Mouse (Mus musculus): ENCODE data around the gene Gadd45g. TPM values are rescaled to one million over a fixed set of nuclear protein-coding genes. Genes with fewer than 3 reads are reported as not detected.

Gene Gadd45g
- total RNA-seq, 1 experiment from 2014 or later = 11.3 TPM

Other genes with a start within 250 kb of the Gadd45g start
- 102 and 128 TPM in 2 replicates for gene Cks2, start 201.4 kb upstream of the Gadd45g start, total RNA-seq (2017)
- 29.4 and 35.8 TPM in 2 replicates for gene Secisbp2, start 195.0 kb upstream of the Gadd45g start, total RNA-seq (2017)
- 16.9 and 26.5 TPM in 2 replicates for gene Sema4d, start 52.9 kb upstream of the Gadd45g start, total RNA-seq (2017)